Mouse (Mus musculus): ENCODE measurements around the gene Cdsn. TPM values are rescaled to one million over a fixed set of nuclear protein-coding genes. Genes with fewer than 3 reads are reported as not detected.
"Not testable (repeated sequence)": the region's sequence is repeated elsewhere in the genome, so short reads cannot be mapped to it uniquely, and the experiment has no call there.

Cdsn gene
- 0.46 and 0.49 TPM in 2 replicates for polyA plus RNA-seq (2015; fragmentation: Nextera tagmentation; extraction: Ambion mirVana)

- H3K9me3 ChIP-seq (replicated peaks; ENCODE audit: control insufficient read depth, low read length): no peaks in the 10 kb centered on the region
- no peaks in the 10 kb centered on the region for H3K27me3 ChIP-seq (ENCODE audit: control insufficient read depth, insufficient read depth, low read length)
- WGBS: 82% methylated on average over 10 of the region's 10 CpGs
- no peak within 1 kb of the TSS for H3K4me3 ChIP-seq (ENCODE audit: low read length)
- peaks cover 23% of the 10 kb centered on the region for H3K4me1 ChIP-seq (ENCODE audit: control insufficient read depth, insufficient read depth, low read length)
- peak within 1 kb of the TSS; percentile 100 for H3K27ac ChIP-seq (ENCODE audit: low read length)
- no peaks in the 10 kb centered on the region for H3K36me3 ChIP-seq (ENCODE audit: control insufficient read depth, insufficient read depth)
- peak within 1 kb of the TSS; percentile 46; the same call in 1 of the 2 replicates for H3K9ac ChIP-seq (ENCODE audit: low read length)
- ATAC-seq (replicated peaks; ENCODE audit: extremely low read depth, insufficient read depth, low FRiP score): no peak
- H3K4me2 ChIP-seq (ENCODE audit: low read depth, low read length): no peak within 1 kb of the TSS
Observed at GRCm38 (mm10) chr17:35551881-35552414, at the start of gene Cdsn. Gene Cdsn, plus strand, starts transcription at chr17:35552128.

DNA sequence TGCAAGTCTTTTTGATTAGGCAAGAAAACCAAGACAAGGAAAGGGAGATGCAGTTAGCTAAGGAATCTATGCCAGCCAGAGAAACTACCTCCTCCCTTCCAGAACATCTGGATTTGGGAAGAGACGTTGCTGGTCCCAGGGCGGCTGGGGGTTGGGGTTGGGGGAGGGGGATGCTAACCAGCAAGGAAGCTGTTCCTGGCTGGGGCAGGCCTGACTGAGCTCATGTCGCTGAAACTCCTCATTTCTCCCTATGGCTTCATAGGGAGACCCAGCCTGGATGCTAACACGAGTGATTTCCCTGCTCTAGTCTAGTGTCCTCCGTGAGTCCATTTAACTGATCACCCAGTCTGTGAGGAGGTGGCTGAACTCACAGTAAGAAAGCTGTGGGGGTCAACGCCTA, 49.7 kb upstream of the Cdsn start:
- peaks cover 25% of the 10 kb centered on the region for H3K27me3 ChIP-seq (ENCODE audit: control insufficient read depth, insufficient read depth, low read length)
- WGBS: 17% methylated on average over 6 of the region's 6 CpGs
- no peaks in the 10 kb centered on the region for H3K4me1 ChIP-seq (ENCODE audit: control insufficient read depth, insufficient read depth, low read length)
- ATAC-seq (replicated peaks; ENCODE audit: extremely low read depth, insufficient read depth, low FRiP score): no peak
- H3K4me3 ChIP-seq (ENCODE audit: low read length): no peak overlapping the region
- no peaks in the 10 kb centered on the region for H3K9me3 ChIP-seq (replicated peaks; ENCODE audit: control insufficient read depth, low read length)
- no peak overlapping the region for H3K9ac ChIP-seq (ENCODE audit: low read length)
- no peak overlapping the region for H3K27ac ChIP-seq (ENCODE audit: low read length)
- no peaks in the 10 kb centered on the region for H3K36me3 ChIP-seq (ENCODE audit: control insufficient read depth, insufficient read depth)
- H3K4me2 ChIP-seq (ENCODE audit: low read depth, low read length): no peak overlapping the region

- no peak for ATAC-seq (replicated peaks; ENCODE audit: extremely low read depth, insufficient read depth, low FRiP score)
- Histone ChIP-seq H3K4me1 (ENCODE audit: control insufficient read depth, insufficient read depth, low read length) (no peaks in the 10 kb centered on the region), H3K27me3 (ENCODE audit: control insufficient read depth, insufficient read depth, low read length) (peaks cover 29% of the 10 kb centered on the region), H3K4me2 (ENCODE audit: low read depth, low read length) (no peak overlapping the region), H3K9me3 (replicated peaks; ENCODE audit: control insufficient read depth, low read length) (no peaks in the 10 kb centered on the region), H3K36me3 (ENCODE audit: control insufficient read depth, insufficient read depth) (no peaks in the 10 kb centered on the region), H3K9ac (ENCODE audit: low read length) (no peak overlapping the region), H3K27ac (ENCODE audit: low read length) (no peak overlapping the region), H3K4me3 (ENCODE audit: low read length) (no peak overlapping the region)
- 51% methylated on average over 5 of the region's 5 CpGs for WGBS
Observed at GRCm38 (mm10) chr17:35502762-35503161, 49.2 kb upstream of the Cdsn start.

- ATAC-seq (replicated peaks; ENCODE audit: extremely low read depth, insufficient read depth, low FRiP score): no peak
- H3K4me3 ChIP-seq (ENCODE audit: low read length): no peak overlapping the region
- no peaks in the 10 kb centered on the region for H3K36me3 ChIP-seq (ENCODE audit: control insufficient read depth, insufficient read depth)
- no peaks in the 10 kb centered on the region for H3K9me3 ChIP-seq (replicated peaks; ENCODE audit: control insufficient read depth, low read length)
- H3K27me3 ChIP-seq (ENCODE audit: control insufficient read depth, insufficient read depth, low read length): peaks cover 34% of the 10 kb centered on the region
- 33% methylated on average over 5 of the region's 5 CpGs for WGBS
- no peak overlapping the region for H3K9ac ChIP-seq (ENCODE audit: low read length)
- H3K4me2 ChIP-seq (ENCODE audit: low read depth, low read length): no peak overlapping the region
- H3K4me1 ChIP-seq (ENCODE audit: control insufficient read depth, insufficient read depth, low read length): no peaks in the 10 kb centered on the region
- no peak overlapping the region for H3K27ac ChIP-seq (ENCODE audit: low read length)
Observed at GRCm38 (mm10) chr17:35503849-35504248, 48.1 kb upstream of the Cdsn start.

DNA sequence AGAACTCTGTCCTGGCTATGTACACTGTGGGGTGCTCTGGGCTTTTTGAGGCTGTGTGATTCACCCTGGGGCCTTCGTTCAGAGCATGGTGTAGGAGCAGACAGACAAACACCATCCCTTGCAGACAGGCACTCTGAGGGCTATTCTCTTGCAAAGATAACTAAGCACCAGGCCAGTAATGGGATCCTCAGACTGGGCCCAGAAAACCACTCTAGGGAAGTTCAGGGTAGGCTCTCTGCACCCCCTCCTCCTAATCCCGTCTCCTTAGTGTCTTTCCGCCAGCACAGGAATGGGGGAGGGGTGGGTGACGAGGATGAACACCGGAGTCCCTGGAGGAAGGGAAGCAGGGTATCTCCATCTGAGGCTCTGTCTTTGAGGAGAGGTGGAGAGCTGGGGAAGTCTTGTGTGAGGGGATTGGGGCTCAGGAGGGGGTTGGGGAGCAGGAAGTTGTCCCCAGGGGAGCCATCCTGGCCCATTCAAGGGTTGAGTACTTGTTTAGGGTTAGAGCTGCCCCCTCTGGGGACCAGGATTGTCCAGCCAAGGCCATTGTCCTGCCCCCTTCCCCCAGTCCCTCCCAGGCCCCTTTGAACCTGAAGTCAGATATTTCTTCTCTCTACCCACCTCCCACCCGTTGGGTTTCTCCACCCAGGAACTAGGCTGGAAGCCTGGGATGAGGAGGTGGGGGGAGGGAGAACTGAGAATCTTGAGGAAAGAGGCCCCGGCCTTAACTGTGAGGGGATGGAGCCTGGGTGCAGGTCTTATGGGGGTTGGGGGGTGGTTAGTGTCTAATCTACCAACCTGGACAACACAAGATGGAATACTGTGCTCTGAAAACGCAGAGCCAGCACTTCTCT, 47.1 kb upstream of the Cdsn start:
- no peak for ATAC-seq (replicated peaks; ENCODE audit: extremely low read depth, insufficient read depth, low FRiP score)
- H3K9me3 ChIP-seq (replicated peaks; ENCODE audit: control insufficient read depth, low read length): no peaks in the 10 kb centered on the region
- H3K9ac ChIP-seq (ENCODE audit: low read length): no peak overlapping the region
- H3K4me2 ChIP-seq (ENCODE audit: low read depth, low read length): no peak overlapping the region
- H3K27me3 ChIP-seq (ENCODE audit: control insufficient read depth, insufficient read depth, low read length): peaks cover 38% of the 10 kb centered on the region
- WGBS: 33% methylated on average over 8 of the region's 8 CpGs
- H3K4me3 ChIP-seq (ENCODE audit: low read length): no peak overlapping the region
- no peak overlapping the region for H3K27ac ChIP-seq (ENCODE audit: low read length)
- no peaks in the 10 kb centered on the region for H3K4me1 ChIP-seq (ENCODE audit: control insufficient read depth, insufficient read depth, low read length)
- H3K36me3 ChIP-seq (ENCODE audit: control insufficient read depth, insufficient read depth): no peaks in the 10 kb centered on the region

DNA sequence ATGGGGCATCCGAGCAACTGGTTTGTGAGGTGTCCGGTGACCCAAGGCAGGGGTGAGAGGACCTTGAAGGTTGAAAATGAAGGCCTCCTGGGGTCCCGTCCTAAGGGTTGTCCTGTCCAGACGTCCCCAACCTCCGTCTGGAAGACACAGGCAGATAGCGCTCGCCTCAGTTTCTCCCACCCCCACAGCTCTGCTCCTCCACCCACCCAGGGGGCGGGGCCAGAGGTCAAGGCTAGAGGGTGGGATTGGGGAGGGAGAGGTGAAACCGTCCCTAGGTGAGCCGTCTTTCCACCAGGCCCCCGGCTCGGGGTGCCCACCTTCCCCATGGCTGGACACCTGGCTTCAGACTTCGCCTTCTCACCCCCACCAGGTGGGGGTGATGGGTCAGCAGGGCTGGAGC, 46.2 kb upstream of the Cdsn start, which contains the start of gene Pou5f1:
Gene Pou5f1 (plus strand): TSS at position 243 of the 400 bp plus-strand sequence.
- Histone ChIP-seq H3K9ac (ENCODE audit: low read length) (no peak within 1 kb of the TSS), H3K27me3 (ENCODE audit: control insufficient read depth, insufficient read depth, low read length) (peaks cover 38% of the 10 kb centered on the region), H3K4me3 (ENCODE audit: low read length) (no peak within 1 kb of the TSS), H3K4me1 (ENCODE audit: control insufficient read depth, insufficient read depth, low read length) (no peaks in the 10 kb centered on the region), H3K9me3 (replicated peaks; ENCODE audit: control insufficient read depth, low read length) (no peaks in the 10 kb centered on the region), H3K36me3 (ENCODE audit: control insufficient read depth, insufficient read depth) (no peaks in the 10 kb centered on the region), H3K27ac (ENCODE audit: low read length) (no peak within 1 kb of the TSS), H3K4me2 (ENCODE audit: low read depth, low read length) (no peak within 1 kb of the TSS)
- no peak; the same call in 1 of the 2 replicates for ATAC-seq (replicated peaks; ENCODE audit: extremely low read depth, insufficient read depth, low FRiP score)
- 30% methylated on average over 13 of the region's 13 CpGs for WGBS

GRCm38 (mm10) chr17:35506881-35507280, 45.0 kb upstream of the Cdsn start:
- 23% methylated on average over 10 of the region's 10 CpGs for WGBS
- peaks cover 38% of the 10 kb centered on the region for H3K27me3 ChIP-seq (ENCODE audit: control insufficient read depth, insufficient read depth, low read length)
- no peaks in the 10 kb centered on the region for H3K4me1 ChIP-seq (ENCODE audit: control insufficient read depth, insufficient read depth, low read length)
- H3K4me3 ChIP-seq (ENCODE audit: low read length): no peak overlapping the region
- H3K36me3 ChIP-seq (ENCODE audit: control insufficient read depth, insufficient read depth): no peaks in the 10 kb centered on the region
- H3K27ac ChIP-seq (ENCODE audit: low read length): no peak overlapping the region
- no peak overlapping the region for H3K9ac ChIP-seq (ENCODE audit: low read length)
- H3K4me2 ChIP-seq (ENCODE audit: low read depth, low read length): no peak overlapping the region
- H3K9me3 ChIP-seq (replicated peaks; ENCODE audit: control insufficient read depth, low read length): no peaks in the 10 kb centered on the region
- no peak for ATAC-seq (replicated peaks; ENCODE audit: extremely low read depth, insufficient read depth, low FRiP score)

DNA sequence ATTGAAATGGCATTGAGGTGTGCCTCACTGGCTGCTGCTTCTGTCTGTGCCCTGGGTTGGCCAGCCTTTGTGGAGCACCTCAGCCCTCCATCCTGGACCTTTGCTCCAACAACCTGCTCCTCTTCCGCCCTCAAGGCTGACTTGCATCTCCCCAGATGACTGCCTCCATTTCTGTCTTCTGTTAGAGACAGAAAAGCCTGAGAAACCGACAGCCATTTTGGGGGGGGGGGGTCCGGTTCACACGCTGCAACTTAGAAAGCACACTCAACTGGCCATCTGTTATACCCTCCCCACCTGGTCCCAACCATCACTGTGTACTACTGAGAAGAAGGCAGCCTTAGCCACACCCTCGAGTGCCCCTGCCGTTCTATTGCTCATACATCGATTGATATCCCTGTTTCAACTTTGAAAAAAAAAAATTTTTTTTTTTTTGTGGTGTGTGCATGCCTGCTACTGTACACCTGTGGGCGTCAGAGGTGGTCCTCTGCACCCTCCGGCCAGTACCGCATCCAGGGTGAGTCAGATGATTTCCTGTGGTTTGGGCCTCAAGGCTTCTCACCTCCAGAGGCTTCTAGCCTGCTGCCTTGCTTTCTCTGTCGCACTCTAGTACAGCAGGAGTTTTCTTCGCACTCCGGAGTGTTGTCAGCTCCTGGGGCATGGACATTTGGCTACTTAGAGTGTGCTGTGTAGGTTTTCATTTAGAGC, 44.2 kb upstream of the Cdsn start:
- H3K4me3 ChIP-seq (ENCODE audit: low read length): no peak overlapping the region
- no peak for ATAC-seq (replicated peaks; ENCODE audit: extremely low read depth, insufficient read depth, low FRiP score)
- peaks cover 37% of the 10 kb centered on the region for H3K27me3 ChIP-seq (ENCODE audit: control insufficient read depth, insufficient read depth, low read length)
- 20% methylated on average over 13 of the region's 13 CpGs for WGBS
- H3K27ac ChIP-seq (ENCODE audit: low read length): no peak overlapping the region
- H3K9me3 ChIP-seq (replicated peaks; ENCODE audit: control insufficient read depth, low read length): no peaks in the 10 kb centered on the region
- no peaks in the 10 kb centered on the region for H3K4me1 ChIP-seq (ENCODE audit: control insufficient read depth, insufficient read depth, low read length)
- H3K4me2 ChIP-seq (ENCODE audit: low read depth, low read length): no peak overlapping the region
- H3K36me3 ChIP-seq (ENCODE audit: control insufficient read depth, insufficient read depth): peaks cover 5% of the 10 kb centered on the region
- H3K9ac ChIP-seq (ENCODE audit: low read length): no peak overlapping the region

- H3K9ac ChIP-seq (ENCODE audit: low read length); H3K9me3 ChIP-seq (replicated peaks; ENCODE audit: control insufficient read depth, low read length); H3K27ac ChIP-seq (ENCODE audit: low read length); H3K36me3 ChIP-seq (ENCODE audit: control insufficient read depth, insufficient read depth); H3K4me2 ChIP-seq (ENCODE audit: low read depth, low read length); H3K4me1 ChIP-seq (ENCODE audit: control insufficient read depth, insufficient read depth, low read length); H3K4me3 ChIP-seq (ENCODE audit: low read length); ATAC-seq (replicated peaks; ENCODE audit: extremely low read depth, insufficient read depth, low FRiP score): not testable (repeated sequence)
- WGBS: 51% methylated on average over 5 of the region's 5 CpGs
- peaks cover 36% of the 10 kb centered on the region for H3K27me3 ChIP-seq (ENCODE audit: control insufficient read depth, insufficient read depth, low read length)
Observed at GRCm38 (mm10) chr17:35508279-35508678, 43.6 kb upstream of the Cdsn start.

All from heart, embryonic 16.5 days (tissue).